Mouse (Mus musculus) T-helper 2 cell (primary cell): ENCODE results near the gene Rbms3.

ENCODE experiments used
- in situ Hi-C: fragments of 300-600 bp; cut with MboI, MseI; formaldehyde crosslinking; loops from one replicate; pipeline ENCODE4 v1.15.1; 2025; ENCODE audit warnings: high pct_unique_total_duplicates

Gene Rbms3

DNA sequence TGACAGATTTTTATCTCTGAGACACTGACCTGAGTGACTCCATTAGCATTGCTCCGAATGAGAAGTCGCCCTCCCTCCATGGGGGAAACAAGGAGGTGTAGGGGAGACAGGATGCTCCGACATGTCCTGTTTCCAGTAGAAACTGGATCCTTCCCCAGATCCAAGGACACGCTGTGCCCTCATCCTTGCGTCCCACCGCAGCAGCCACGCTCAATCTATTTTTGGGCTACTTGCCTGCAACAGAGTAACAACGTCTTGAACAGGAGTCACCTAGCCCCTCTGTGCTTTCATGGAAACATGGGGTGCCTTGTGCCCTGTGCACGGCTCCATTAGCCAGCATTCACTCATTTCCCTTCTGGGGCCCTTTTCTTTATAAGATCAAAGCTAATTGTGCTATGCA lies at the start of gene Rbms3:
Gene Rbms3, minus strand, starts transcription at position 143 of the 400 bp plus-strand sequence.
- in situ Hi-C loops: no loop called here

- in situ Hi-C loops: no loop called here
These were observed 43.6 kb upstream of the Rbms3 start for GRCm38 (mm10) chr9:117673311-117673710.

- in situ Hi-C loops: no loop called here
These were observed 24.9 kb upstream of the Rbms3 start for GRCm38 (mm10) chr9:117654626-117655025.

DNA sequence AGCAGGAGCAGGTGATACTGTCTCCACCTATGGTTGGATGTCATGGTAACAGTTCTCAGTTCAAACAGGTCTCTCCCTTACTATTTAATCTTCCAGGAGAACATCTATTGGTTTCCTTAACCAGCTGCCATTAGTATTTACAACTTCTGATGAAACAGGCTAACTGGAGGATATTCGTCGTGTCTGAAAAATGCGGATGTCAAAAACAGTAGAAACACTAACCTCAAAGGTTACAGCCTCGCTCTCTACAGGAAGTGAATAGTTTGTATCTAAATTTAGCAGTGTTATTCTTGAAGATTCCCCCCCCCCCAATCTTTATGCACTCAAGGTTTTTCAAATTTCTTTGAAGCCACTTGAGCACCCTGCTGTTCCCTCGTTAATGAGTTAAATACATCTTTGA lies 23.9 kb upstream of the Rbms3 start:
- in situ Hi-C loops: no loop called here

DNA sequence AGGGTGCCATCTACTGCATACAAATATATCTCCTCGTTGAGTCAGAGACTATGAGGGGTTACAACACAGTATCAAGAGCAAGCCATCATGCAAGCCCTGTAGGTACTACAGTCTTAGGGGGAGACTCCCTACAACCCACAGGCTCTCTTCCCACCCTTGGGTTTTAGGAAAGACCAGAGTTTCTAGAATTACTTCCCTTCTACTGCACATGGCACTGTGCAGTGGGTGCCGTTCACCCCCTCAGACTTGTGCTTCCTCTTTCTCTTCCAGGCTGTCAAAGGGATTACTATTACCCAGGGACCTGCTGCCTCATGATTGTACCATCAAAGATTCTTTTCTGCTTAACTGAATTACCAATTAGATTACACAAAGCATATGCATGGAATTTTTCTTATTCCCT lies 16.4 kb upstream of the Rbms3 start:
- in situ Hi-C loops: no loop called here

- in situ Hi-C loops: no loop called here
These were observed 11.5 kb upstream of the Rbms3 start for GRCm38 (mm10) chr9:117641090-117641782.

DNA sequence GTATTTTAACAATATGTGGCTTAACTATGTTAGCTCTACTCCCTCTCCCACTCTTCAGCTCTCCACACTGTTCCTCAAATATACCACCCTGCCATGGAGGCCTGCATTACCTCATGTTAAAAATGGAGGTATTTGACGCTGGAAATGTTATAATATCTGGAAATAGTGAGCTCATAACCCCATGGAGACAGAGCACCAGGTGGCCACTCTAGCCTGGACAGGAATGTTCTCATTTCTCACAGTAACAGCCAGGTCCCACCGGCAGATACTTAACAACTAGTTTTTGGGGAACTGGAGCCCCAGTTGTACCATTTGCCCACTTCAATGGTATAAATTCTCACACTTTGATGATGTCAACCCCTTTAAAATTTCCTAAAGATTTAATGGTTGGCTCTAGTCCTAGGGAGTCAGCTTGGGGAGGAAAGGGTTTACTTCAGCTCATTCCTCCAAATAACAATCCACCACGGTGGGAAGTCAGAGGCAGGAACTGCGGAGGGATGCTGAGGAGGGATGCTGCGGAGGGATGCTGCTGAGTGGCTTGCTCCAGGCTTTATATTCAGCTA lies 9.0 kb upstream of the Rbms3 start:
- in situ Hi-C loops: no loop called here

DNA sequence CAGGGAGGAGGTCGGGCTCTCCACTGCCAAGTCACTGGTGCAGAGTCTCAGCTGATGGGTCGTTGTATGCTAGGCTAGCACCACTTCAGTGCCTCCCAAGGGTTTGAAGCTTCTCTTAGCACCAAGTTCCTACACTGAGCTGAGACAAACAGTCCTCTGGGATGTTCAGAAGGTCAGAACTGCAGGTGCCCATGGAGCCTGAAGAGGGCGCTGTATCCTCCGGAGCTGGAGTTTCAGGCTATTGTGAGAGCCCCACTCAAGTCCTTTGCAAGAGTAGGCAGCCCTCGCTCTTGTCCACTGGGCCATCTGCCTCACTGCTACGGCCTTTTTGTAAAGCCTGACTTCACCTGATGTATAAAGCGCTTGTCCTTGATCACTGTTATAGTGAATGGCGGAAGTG lies 6.8 kb upstream of the Rbms3 start:
- in situ Hi-C loops: no loop called here

- in situ Hi-C loops: no loop called here
These were observed 2.5 kb downstream of the Rbms3 start for GRCm38 (mm10) chr9:117627173-117627572.

- in situ Hi-C loops: no loop called here
These were observed 28.9 kb downstream of the Rbms3 start for GRCm38 (mm10) chr9:117600781-117601180.

DNA sequence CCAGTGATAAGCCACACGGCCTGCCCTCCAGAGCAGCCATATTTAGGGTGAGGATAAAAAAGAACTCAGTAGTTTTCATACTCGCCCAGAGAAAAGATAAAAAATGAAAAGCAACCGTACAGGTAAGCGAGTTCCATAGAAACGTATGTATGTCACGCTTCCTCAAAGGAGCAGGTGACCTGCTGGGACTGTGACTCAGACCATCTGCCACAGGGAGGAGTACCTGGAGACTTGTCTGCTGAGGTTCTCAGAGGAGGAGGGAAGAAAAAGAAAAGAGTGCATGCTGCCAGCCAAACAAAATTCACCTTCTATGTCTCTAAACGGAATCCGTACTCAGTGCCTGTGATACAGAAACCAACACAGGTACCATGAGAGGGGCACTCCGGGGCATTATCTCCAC lies 30.4 kb downstream of the Rbms3 start:
- in situ Hi-C loops: no loop called here

- in situ Hi-C loops: no loop called here
These were observed 33.6 kb downstream of the Rbms3 start for GRCm38 (mm10) chr9:117596162-117596561.

- in situ Hi-C loops: no loop called here
These were observed 44.4 kb downstream of the Rbms3 start for GRCm38 (mm10) chr9:117585345-117585744.

- in situ Hi-C loops: no loop called here
These were observed 46.1 kb downstream of the Rbms3 start for GRCm38 (mm10) chr9:117583638-117584037.

DNA sequence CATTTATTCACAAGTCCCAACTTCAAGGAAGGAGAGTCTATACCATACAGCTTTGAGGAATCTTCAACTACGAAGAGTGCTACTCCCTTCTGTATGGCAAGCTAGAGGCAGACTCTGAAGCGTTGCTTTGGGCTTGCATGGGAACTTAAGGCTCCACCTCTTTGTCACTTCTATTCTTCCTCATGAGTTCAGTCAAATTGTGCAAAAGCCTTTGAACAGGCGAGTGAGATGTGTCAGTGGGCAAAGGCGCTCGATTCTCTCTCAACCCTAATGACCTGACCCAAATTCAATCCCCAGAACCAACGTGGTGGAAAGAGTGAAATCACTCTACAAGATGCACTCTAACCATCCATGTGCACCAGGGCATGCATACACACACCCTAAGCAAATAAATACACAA lies 47.1 kb downstream of the Rbms3 start:
- in situ Hi-C loops: no loop called here

GRCm38 (mm10) chr9:117571186-117571855 lies 58.4 kb downstream of the Rbms3 start:
- in situ Hi-C loops: no loop called here

GRCm38 (mm10) chr9:117570240-117570821 lies 59.4 kb downstream of the Rbms3 start:
- in situ Hi-C loops: no loop called here

DNA sequence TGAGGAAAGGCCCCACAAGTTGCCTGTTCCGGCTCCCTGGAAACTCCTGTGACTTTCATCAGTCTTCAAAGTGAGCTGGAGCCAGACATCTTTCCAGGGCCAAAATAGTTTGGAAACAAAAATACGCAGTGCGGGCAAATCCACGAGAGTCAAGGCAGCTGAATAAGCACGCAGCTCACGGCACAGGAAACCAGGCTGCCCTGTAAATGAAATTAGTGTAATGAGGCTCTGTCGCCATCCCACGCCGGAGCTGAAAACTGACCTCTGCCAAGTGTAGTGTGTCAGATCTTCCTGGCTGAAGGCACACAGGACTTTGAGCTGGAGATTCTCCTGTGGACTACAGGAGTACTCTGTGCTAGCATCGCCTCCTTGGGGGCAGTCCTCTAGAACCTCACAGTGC lies 63.4 kb downstream of the Rbms3 start:
- in situ Hi-C loops: no loop called here

DNA sequence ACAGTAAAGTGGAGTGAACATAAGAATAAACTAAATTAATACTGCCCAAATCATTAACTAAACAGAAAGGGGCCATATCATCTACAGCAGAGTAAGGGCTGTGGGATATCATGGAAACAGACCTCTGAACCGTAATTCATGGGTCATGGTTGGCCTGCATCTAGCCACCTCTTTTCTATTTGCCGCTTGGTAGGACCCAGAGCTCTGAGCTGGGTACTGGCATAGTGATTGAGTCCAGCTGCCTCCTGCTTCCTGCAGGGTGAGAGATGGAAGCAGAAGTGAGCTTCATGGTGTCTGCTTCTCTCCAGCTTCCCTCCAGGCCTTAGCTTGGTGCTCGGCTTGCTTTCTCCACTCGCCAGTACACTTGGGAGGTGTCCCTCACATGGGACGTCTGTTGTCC lies 71.2 kb downstream of the Rbms3 start:
- in situ Hi-C loops: no loop called here

GRCm38 (mm10) chr9:117554356-117554755 lies 75.4 kb downstream of the Rbms3 start:
- in situ Hi-C loops: no loop called here

DNA sequence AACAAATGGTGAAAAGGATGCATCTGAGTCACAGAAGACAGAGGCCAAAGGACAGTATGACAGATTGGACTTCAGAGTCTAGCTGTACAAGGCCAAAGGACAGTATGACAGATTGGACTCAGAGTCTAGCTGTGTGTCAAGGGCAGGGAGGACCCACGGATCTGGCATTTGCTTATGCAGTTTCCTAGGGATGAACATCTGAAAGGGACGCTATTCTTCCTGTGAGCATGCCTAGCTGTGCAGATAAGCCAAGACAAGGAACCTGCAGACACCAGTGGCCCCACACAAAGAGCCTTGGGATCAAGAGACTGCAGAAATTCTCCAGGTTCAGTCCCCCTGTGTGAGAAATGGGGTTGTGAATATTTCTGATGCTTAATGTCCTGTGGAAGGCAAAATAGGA lies 100.4 kb downstream of the Rbms3 start:
- in situ Hi-C loops: no loop called here

DNA sequence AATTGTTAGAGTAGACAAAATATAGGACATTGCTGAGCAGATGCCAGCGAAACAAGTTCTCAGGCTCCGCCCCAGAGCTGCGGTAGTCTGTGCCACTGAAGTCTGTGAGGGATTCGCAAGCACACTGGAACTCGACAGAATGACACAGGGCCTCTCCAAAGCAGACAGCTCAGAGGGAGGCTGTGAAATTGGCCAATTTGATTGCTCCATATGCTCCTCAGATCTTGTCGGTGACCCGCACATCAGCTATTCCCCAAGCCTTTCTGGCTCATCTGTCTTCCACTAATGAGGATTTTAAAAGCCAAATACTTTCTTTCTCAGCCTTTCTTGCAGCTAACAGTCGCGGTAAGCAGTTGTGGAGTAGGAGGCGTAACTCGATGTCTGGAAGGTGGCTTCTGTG lies 120.8 kb downstream of the Rbms3 start:
- in situ Hi-C loops: no loop called here

GRCm38 (mm10) chr9:117491866-117492265 lies 137.8 kb downstream of the Rbms3 start:
- in situ Hi-C loops: no loop called here
